Mouse (Mus musculus) erythroid progenitor cell, adult 5-6 weeks (primary cell): ENCODE results near the gene Erbb3. TPM values are rescaled to one million over a fixed set of nuclear protein-coding genes. Genes with fewer than 3 reads are reported as not detected.

ENCODE experiments used
- ATAC-seq: replicated peaks from 2 replicates; pipeline ENCODE4 v1.8.0; 2016; ENCODE audit warnings: moderate number of reproducible peaks, mild to moderate bottlenecking, moderate TSS enrichment, inconsistent platforms; ENCODE audit not compliant: poor library complexity, low FRiP score, severe bottlenecking
- total RNA-seq, 2 experiments: library from RNA; stranded (forward) in 1 of 2; stranded (reverse) in 1 of 2; fragments of 150-400 nt in 1 of 2; fragments of 186-747, 209-891 nt in 1 of 2; gene quantifications; 2 replicates each; pipeline versions ENCODE4 v1.2.3 to v1.2.4; 2015 to 2017; ENCODE audit warnings: low replicate concordance in 2 of 2

Erbb3 gene
- total RNA-seq, 2 experiments from 2014 or later = 0.53 to 0.84 TPM

- peak; percentile 98 for ATAC-seq
These were observed 53.0 kb downstream of the Erbb3 start for GRCm38 (mm10) chr10:128536266-128536940.

- ATAC-seq = peak; percentile 64
These were observed 53.7 kb downstream of the Erbb3 start for GRCm38 (mm10) chr10:128535624-128536265.

GRCm38 (mm10) chr10:128535206-128535605, 54.2 kb downstream of the Erbb3 start:
- ATAC-seq = no peak

GRCm38 (mm10) chr10:128526366-128527356, 62.8 kb downstream of the Erbb3 start:
- peak; percentile 26 for ATAC-seq

GRCm38 (mm10) chr10:128525671-128526308, 63.7 kb downstream of the Erbb3 start, which contains the start of gene Esyt1:
Gene Esyt1 (minus strand): TSS chr10:128525871.
- peak; percentile 90 for ATAC-seq

DNA sequence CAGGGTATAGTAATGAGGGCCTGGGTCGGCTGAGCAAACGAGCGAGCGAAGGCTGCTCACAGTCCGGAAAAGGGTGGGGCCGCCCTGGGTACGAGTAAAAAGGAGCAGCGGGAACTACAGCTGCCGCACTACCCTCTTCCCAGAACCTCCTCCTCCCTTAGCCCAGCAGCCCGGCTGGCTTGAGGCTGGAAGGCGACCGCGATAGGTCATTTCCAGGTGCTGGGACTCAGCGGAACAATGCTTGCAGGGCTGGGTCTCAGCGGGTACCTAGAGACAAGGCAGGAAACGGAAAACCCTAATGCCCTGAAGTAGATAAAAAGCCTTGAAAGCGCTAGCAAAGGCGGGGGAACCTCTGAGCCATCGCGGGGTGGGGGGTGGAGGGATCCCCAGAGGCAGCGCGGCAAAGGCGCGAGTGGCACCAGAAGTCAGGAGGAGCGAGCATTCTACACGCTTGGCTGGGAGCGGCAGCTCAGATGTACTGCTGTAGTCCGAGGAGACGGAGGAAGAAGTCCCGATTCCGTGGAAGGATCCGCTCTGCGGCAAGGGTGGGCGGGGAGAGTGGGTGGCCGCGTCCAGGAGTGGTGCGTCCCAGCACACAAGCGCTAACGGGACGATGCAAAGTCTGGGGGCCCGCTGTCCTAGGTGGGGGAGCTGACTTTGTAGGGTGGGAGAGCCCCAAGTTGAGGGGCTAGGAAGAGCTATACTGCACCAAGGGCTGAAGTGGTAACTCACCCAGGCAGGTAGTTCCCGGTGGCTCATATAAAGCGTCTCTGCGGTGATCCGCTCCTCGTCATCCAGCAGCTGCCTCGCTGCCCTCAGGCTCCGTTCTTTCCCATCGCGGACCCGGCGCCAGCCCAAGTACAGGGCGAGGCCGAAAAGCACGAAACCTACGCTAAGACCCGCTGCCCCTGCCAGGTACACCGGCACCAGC, 64.5 kb downstream of the Erbb3 start:
- ATAC-seq = peak; percentile 45

DNA sequence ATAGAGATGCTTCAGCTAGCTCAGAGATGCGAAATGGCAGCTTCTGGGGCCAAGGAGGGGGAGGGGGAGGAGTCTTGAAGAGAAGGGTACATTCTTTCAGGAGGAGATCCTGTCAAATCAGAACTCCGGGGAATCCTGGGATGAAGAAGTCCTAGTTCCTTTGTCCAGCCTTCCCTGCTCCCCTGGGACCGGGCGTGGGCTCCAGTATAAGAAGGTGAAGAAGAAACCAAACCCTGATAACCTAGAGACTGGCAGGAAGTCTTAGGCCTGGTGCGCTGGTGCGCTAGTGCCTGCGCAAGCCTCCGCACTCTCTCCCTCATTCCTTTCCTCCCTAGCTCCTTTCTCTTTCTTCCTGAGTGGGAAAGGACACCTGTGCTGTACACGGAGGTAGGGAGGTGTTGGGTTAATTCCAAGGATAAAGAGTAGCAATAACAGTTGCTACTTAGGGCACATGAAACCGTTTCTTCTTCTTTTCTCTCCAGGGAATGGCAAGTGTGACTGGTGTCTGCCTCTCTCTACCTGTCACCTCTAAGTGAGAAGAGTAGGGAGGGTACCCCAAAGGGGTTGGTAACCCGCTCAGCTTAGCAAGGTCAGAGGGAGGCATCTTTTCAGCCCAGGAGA, 65.2 kb downstream of the Erbb3 start:
- ATAC-seq = 0 out of 2 replicates have a peak, but pooled peaks have one; percentile 0

- ATAC-seq = no peak
These were observed 67.1 kb downstream of the Erbb3 start for GRCm38 (mm10) chr10:128522351-128522750.

DNA sequence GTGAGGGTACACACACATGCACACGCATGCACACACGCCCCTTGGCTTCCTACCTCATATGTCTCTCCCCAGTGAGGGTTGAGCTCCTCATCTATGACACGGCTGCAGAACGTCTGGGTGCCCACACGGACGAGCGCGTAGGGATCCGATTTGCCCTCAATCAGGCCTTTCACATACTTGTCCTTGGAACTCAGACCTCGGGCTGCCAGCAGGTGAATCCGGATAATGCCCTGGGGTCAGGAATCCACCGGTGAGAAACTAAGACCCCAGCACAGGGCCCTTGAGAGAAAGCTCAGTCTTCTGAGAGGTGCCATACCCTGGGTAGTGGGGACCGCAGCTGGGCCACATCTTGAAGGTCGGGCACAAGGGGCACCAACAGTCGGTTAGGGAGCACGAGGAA, 68.9 kb downstream of the Erbb3 start:
- ATAC-seq = no peak

GRCm38 (mm10) chr10:128518833-128519232, 70.6 kb downstream of the Erbb3 start:
- ATAC-seq = 0 out of 2 replicates have a peak, but pooled peaks have one; percentile 26

Other genes with a start within 250 kb of the Erbb3 start
- 1.1 and 14.3 TPM in 2 replicates for gene Coq10a, start 220.7 kb downstream of the Erbb3 start, total RNA-seq (2015; ENCODE audit: low replicate concordance)
- gene Coq10a, start 220.7 kb downstream of the Erbb3 start, total RNA-seq (2017; ENCODE audit: low replicate concordance) = 2.3 and 3.3 TPM in 2 replicates
- 11.9 and 20.5 TPM in 2 replicates for gene Ankrd52, start 212.5 kb downstream of the Erbb3 start, total RNA-seq (2015; ENCODE audit: low replicate concordance)
- gene Ankrd52, start 212.5 kb downstream of the Erbb3 start, total RNA-seq (2017; ENCODE audit: low replicate concordance) = 4.4 and 10.2 TPM in 2 replicates
- not detected in 2 replicates for gene Slc39a5, start 188.4 kb downstream of the Erbb3 start, total RNA-seq (2015; ENCODE audit: low replicate concordance)
- gene Slc39a5, start 188.4 kb downstream of the Erbb3 start, total RNA-seq (2017; ENCODE audit: low replicate concordance) = not detected in 2 replicates
- 28.5 TPM in 2 replicates for gene Nabp2, start 178.2 kb downstream of the Erbb3 start, total RNA-seq (2015; ENCODE audit: low replicate concordance)
- gene Nabp2, start 178.2 kb downstream of the Erbb3 start, total RNA-seq (2017; ENCODE audit: low replicate concordance) = 13.1 and 15.5 TPM in 2 replicates
- gene Rnf41, start 178.0 kb downstream of the Erbb3 start, total RNA-seq (2015; ENCODE audit: low replicate concordance) = 3.4 and 11.5 TPM in 2 replicates
- gene Rnf41, start 178.0 kb downstream of the Erbb3 start, total RNA-seq (2017; ENCODE audit: low replicate concordance) = 4.0 and 4.4 TPM in 2 replicates
- 70.4 and 112 TPM in 2 replicates for gene Smarcc2, start 130.4 kb downstream of the Erbb3 start, total RNA-seq (2015; ENCODE audit: low replicate concordance)
- 101 and 117 TPM in 2 replicates for gene Smarcc2, start 130.4 kb downstream of the Erbb3 start, total RNA-seq (2017; ENCODE audit: low replicate concordance)
- gene Myl6, start 95.5 kb downstream of the Erbb3 start, total RNA-seq (2015; ENCODE audit: low replicate concordance) = 353 and 444 TPM in 2 replicates
- gene Myl6, start 95.5 kb downstream of the Erbb3 start, total RNA-seq (2017; ENCODE audit: low replicate concordance) = 506 and 519 TPM in 2 replicates
- 4.0 TPM in 1 of 2 replicates, not detected in the other for gene Myl6b, start 91.0 kb downstream of the Erbb3 start, total RNA-seq (2015; ENCODE audit: low replicate concordance)
- gene Myl6b, start 91.0 kb downstream of the Erbb3 start, total RNA-seq (2017; ENCODE audit: low replicate concordance) = 0.51 TPM in 1 of 2 replicates, not detected in the other
- gene Esyt1, start 63.8 kb downstream of the Erbb3 start, total RNA-seq (2015; ENCODE audit: low replicate concordance) = 23.4 and 27.2 TPM in 2 replicates
- gene Esyt1, start 63.8 kb downstream of the Erbb3 start, total RNA-seq (2017; ENCODE audit: low replicate concordance) = 29.7 and 30.8 TPM in 2 replicates
- gene Zc3h10, start 41.9 kb downstream of the Erbb3 start, total RNA-seq (2015; ENCODE audit: low replicate concordance) = 0.72 and 2.9 TPM in 2 replicates
- 5.9 and 6.4 TPM in 2 replicates for gene Zc3h10, start 41.9 kb downstream of the Erbb3 start, total RNA-seq (2017; ENCODE audit: low replicate concordance)
- 1,611 and 1,688 TPM in 2 replicates for gene Rpl41, start 40.3 kb downstream of the Erbb3 start, total RNA-seq (2015; ENCODE audit: low replicate concordance)
- gene Rpl41, start 40.3 kb downstream of the Erbb3 start, total RNA-seq (2017; ENCODE audit: low replicate concordance) = 704 and 1,169 TPM in 2 replicates
- gene Pa2g4, start 23.7 kb downstream of the Erbb3 start, total RNA-seq (2015; ENCODE audit: low replicate concordance) = 122 and 141 TPM in 2 replicates
- gene Pa2g4, start 23.7 kb downstream of the Erbb3 start, total RNA-seq (2017; ENCODE audit: low replicate concordance) = 87.7 and 97.9 TPM in 2 replicates
- gene Rps26, start 37.1 kb upstream of the Erbb3 start, total RNA-seq (2015; ENCODE audit: low replicate concordance) = 581 and 593 TPM in 2 replicates
- 151 and 338 TPM in 2 replicates for gene Rps26, start 37.1 kb upstream of the Erbb3 start, total RNA-seq (2017; ENCODE audit: low replicate concordance)
- not detected in 2 replicates for gene Ikzf4, start 56.3 kb upstream of the Erbb3 start, total RNA-seq (2015; ENCODE audit: low replicate concordance)
- gene Ikzf4, start 56.3 kb upstream of the Erbb3 start, total RNA-seq (2017; ENCODE audit: low replicate concordance) = not detected in 2 replicates
- gene Suox, start 84.4 kb upstream of the Erbb3 start, total RNA-seq (2015; ENCODE audit: low replicate concordance) = 21.4 and 35.7 TPM in 2 replicates
- gene Suox, start 84.4 kb upstream of the Erbb3 start, total RNA-seq (2017; ENCODE audit: low replicate concordance) = 27.7 and 43.4 TPM in 2 replicates
- 30.6 and 54.1 TPM in 2 replicates for gene Rab5b, start 106.6 kb upstream of the Erbb3 start, total RNA-seq (2015; ENCODE audit: low replicate concordance)
- 37.7 and 46.8 TPM in 2 replicates for gene Rab5b, start 106.6 kb upstream of the Erbb3 start, total RNA-seq (2017; ENCODE audit: low replicate concordance)
- not detected in 2 replicates for gene Pmel, start 114.5 kb upstream of the Erbb3 start, total RNA-seq (2015; ENCODE audit: low replicate concordance)
- 0.39 TPM in 1 of 2 replicates, not detected in the other for gene Pmel, start 114.5 kb upstream of the Erbb3 start, total RNA-seq (2017; ENCODE audit: low replicate concordance)
- 111 and 124 TPM in 2 replicates for gene Cdk2, start 115.4 kb upstream of the Erbb3 start, total RNA-seq (2015; ENCODE audit: low replicate concordance)
- 62.0 and 73.5 TPM in 2 replicates for gene Cdk2, start 115.4 kb upstream of the Erbb3 start, total RNA-seq (2017; ENCODE audit: low replicate concordance)
- 9.6 and 16.2 TPM in 2 replicates for gene Dgka, start 155.2 kb upstream of the Erbb3 start, total RNA-seq (2015; ENCODE audit: low replicate concordance)
- gene Dgka, start 155.2 kb upstream of the Erbb3 start, total RNA-seq (2017; ENCODE audit: low replicate concordance) = 2.5 and 9.6 TPM in 2 replicates
- 13.8 and 19.5 TPM in 2 replicates for gene Pym1, start 158.2 kb upstream of the Erbb3 start, total RNA-seq (2015; ENCODE audit: low replicate concordance)
- gene Pym1, start 158.2 kb upstream of the Erbb3 start, total RNA-seq (2017; ENCODE audit: low replicate concordance) = 15.5 and 19.7 TPM in 2 replicates
- gene Mmp19, start 201.3 kb upstream of the Erbb3 start, total RNA-seq (2015; ENCODE audit: low replicate concordance) = 1.3 and 1.4 TPM in 2 replicates
- 0.90 and 1.9 TPM in 2 replicates for gene Mmp19, start 201.3 kb upstream of the Erbb3 start, total RNA-seq (2017; ENCODE audit: low replicate concordance)
- 15.1 and 15.5 TPM in 2 replicates for gene Dnajc14, start 214.4 kb upstream of the Erbb3 start, total RNA-seq (2015; ENCODE audit: low replicate concordance)
- 23.5 and 24.6 TPM in 2 replicates for gene Dnajc14, start 214.4 kb upstream of the Erbb3 start, total RNA-seq (2017; ENCODE audit: low replicate concordance)
- 6.5 TPM in 1 of 2 replicates, not detected in the other for gene Tmem198b, start 214.7 kb upstream of the Erbb3 start, total RNA-seq (2015; ENCODE audit: low replicate concordance)
- 0.26 and 2.0 TPM in 2 replicates for gene Tmem198b, start 214.7 kb upstream of the Erbb3 start, total RNA-seq (2017; ENCODE audit: low replicate concordance)
- 151 and 206 TPM in 2 replicates for gene Sarnp, start 227.7 kb upstream of the Erbb3 start, total RNA-seq (2015; ENCODE audit: low replicate concordance)
- 162 and 172 TPM in 2 replicates for gene Sarnp, start 227.7 kb upstream of the Erbb3 start, total RNA-seq (2017; ENCODE audit: low replicate concordance)
- gene Ormdl2, start 232.0 kb upstream of the Erbb3 start, total RNA-seq (2015; ENCODE audit: low replicate concordance) = 32.7 and 45.4 TPM in 2 replicates
- 23.9 and 91.4 TPM in 2 replicates for gene Ormdl2, start 232.0 kb upstream of the Erbb3 start, total RNA-seq (2017; ENCODE audit: low replicate concordance)